Mouse (Mus musculus) layer of hippocampus, adult 2 months (tissue): ENCODE results near the gene Gm3558. TPM values are rescaled to one million over a fixed set of nuclear protein-coding genes. Genes with fewer than 3 reads are reported as not detected.
"Not testable (repeated sequence)": the region's sequence is repeated elsewhere in the genome, so short reads cannot be mapped to it uniquely, and the experiment has no call there.

Source experiments
- DNase-seq, 2 experiments: peaks; one replicate each; pipeline ENCODE4 v3.0.0; 2022; ENCODE audit warnings: low spot score in 2 of 2
- H3K27ac ChIP-seq: fragments of 200-600 bp; 2 replicates; pipeline ENCODE4 v1.8.1; 2022
- H3K4me3 ChIP-seq: fragments of 200-600 bp; 2 replicates; pipeline ENCODE4 v1.8.1; 2022; ENCODE audit warnings: mild to moderate bottlenecking
- CTCF ChIP-seq: fragments of 200-600 bp; conservative IDR thresholded peaks from 2 replicates; pipeline ENCODE4 v1.8.1; 2022; ENCODE audit warnings: antibody characterized with exemption, mild to moderate bottlenecking, moderate library complexity
- long read RNA-seq, 2 experiments: library from polyadenylated mRNA; stranded (forward); transcript quantifications; one replicate each; pipeline ENCODE4 v2.0.0; 2021; ENCODE audit warnings: borderline mapping rate in 2 of 2
- total RNA-seq, 2 experiments: library from RNA; stranded (reverse); gene quantifications; 2 replicates each; pipeline ENCODE4 v1.2.3; 2021

Gm3558 gene
- total RNA-seq = 10 to 100 TPM in 1 of 2 experiments, 1 to 10 TPM in 1; 9.7 to 10.3 TPM
- long read RNA-seq, experiment 1, partial matches to known transcripts = 1 of 8 reads
- long read RNA-seq, experiment 1, other reads (novel, unspliced or antisense) = 7 of 8 reads
- long read RNA-seq, experiment 2, partial matches to known transcripts = 1 of 11 reads
- long read RNA-seq, experiment 2, other reads (novel, unspliced or antisense) = 9 of 11 reads

DNA sequence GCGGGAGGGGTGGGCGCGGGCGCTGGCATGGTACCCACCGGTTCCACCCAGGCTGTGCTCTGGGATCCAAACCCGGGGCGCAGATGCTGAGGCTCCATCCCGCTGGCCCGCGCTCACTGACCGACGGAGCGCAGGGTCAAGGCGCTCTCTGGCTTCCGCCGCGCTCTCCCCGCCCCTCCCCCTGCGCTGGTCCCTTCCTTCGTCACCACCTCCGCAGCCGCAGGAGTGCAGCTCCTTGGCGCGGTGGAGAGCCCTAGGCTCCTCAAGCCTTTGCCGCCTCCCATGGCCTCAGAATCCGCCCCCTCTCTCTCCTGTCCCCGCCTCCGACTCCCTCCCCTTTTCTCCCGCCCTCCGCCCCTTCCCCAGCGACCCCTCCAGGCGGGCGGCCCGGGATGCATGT is at the start of gene Gm3558:
TSS of gene Gm3558 (minus strand) at position 185 of the 400 bp plus-strand sequence.
- not testable (repeated sequence) for DNase-seq, H3K27ac ChIP-seq
- H3K4me3 ChIP-seq = peak within 1 kb of the TSS; percentile 43

DNA sequence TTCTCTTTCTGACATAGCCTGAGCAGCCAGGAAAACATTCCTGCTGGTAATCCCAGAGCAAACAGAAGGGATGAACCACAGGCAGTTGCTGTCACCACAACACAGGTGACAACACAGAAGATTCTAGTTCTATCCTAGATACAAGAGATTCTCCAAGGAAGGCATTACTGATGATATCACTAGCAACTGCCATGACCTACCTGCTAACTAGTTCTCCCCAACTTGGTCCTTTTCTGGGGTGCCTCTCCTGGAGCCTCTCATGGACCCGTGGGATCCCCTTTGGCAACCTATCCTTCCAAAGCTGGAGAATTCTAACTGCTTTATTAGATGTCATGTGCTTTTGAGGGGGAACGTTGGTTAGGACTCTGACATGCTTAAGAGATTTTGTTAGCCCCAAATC is 27.1 kb upstream of the Gm3558 start, which contains the start of gene Gm10338:
TSS of gene Gm10338 (minus strand) at position 101 of the 400 bp plus-strand sequence.
- H3K4me3 ChIP-seq, H3K27ac ChIP-seq, DNase-seq: not testable (repeated sequence)

DNA sequence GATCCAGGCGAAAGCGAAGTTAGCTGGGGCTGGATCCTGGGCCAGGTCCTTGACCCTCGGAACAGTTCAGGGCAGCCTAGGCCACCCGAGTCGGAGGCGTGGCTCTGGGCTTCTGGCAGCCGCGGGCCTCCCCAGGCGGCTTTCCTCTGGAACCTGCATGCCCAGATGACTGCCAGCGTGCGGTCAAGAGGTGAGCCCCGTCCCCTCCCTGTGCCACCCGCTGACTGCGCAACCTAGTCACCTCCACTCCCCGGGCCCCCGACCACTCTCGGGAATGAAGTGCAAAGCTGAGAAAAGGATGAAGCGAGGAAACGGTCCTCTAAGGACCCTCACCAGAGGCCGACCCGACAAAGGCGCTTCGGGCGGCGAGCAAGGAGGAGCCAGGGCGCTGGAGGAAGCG is 476 bp downstream of the Gm3558 start:
- H3K4me3 ChIP-seq = peak overlapping the region; percentile 43
- H3K27ac ChIP-seq, DNase-seq: not testable (repeated sequence)

- H3K4me3 ChIP-seq, H3K27ac ChIP-seq: not testable (repeated sequence)
- peak; percentile 54 for TF ChIP-seq CTCF
- peak in 1 of 2 experiments; percentile 12 for DNase-seq
Measured at GRCm38 (mm10) chr14:7567266-7567665, 1.1 kb downstream of the Gm3558 start.

Other genes with a start within 250 kb of the Gm3558 start
- gene Gm5797, start 236.2 kb downstream of the Gm3558 start, total RNA-seq = not detected
- not detected for gene Gm8374, start 203.4 kb downstream of the Gm3558 start, total RNA-seq
- gene Gm3755, start 117.6 kb downstream of the Gm3558 start, total RNA-seq = under 1 TPM in 1 of 2 experiments, not detected in 1; 0.36 TPM
- under 1 TPM; 0.41 to 0.81 TPM for gene Gm3752, start 84.8 kb downstream of the Gm3558 start, total RNA-seq
- gene Gm10338, start 27.0 kb upstream of the Gm3558 start, total RNA-seq = not detected
- gene Gm10128, start 75.4 kb upstream of the Gm3558 start, total RNA-seq = not detected
- not detected for gene Gm26661, start 223.0 kb upstream of the Gm3558 start, total RNA-seq
- gene Flnb, start 249.4 kb upstream of the Gm3558 start, total RNA-seq = 10 to 100 TPM; 61.8 to 77.9 TPM